Mouse (Mus musculus) testis, adult 2 months (tissue): ENCODE results near the gene Nos2.

Experiments
- CTCF ChIP-seq: fragments of 200-500 bp; IDR thresholded peaks from 2 replicates; pipeline ENCODE4 v1.5.1; 2012; ENCODE audit warnings: low read depth, mild to moderate bottlenecking, inconsistent platforms, low read length, moderate library complexity; ENCODE audit not compliant: control insufficient read depth, insufficient read depth, insufficient replicate concordance
- POLR2A ChIP-seq: fragments of 200-500 bp; IDR thresholded peaks from 2 replicates; pipeline ENCODE4 v1.6.1; 2012; ENCODE audit warnings: low read depth, mild to moderate bottlenecking, inconsistent platforms, low read length, moderate library complexity; ENCODE audit not compliant: control insufficient read depth

- TF ChIP-seq CTCF (no peak), POLR2A (no peak)
Observed at GRCm38 (mm10) chr11:78924111-78924510, 3.5 kb downstream of the Nos2 start.
